Mouse (Mus musculus): ENCODE measurements around the gene Lig3. TPM values are rescaled to one million over a fixed set of nuclear protein-coding genes. Genes with fewer than 3 reads are reported as not detected.
A peak's percentile ranks its signal among the peaks of the same experiment; 100 is the strongest.

Lig3 gene
- polyA plus RNA-seq, 1 experiment from 2014 or later: 43.2 TPM

- peaks cover 40% of the 10 kb centered on the region for H3K4me1 ChIP-seq (replicated peaks)
- no peak for DNase-seq (ENCODE audit: low spot score)
- H3K9me3 ChIP-seq: no peaks in the 10 kb centered on the region
- H3K36me3 ChIP-seq: no peaks in the 10 kb centered on the region
- no peak overlapping the region for H3K4me3 ChIP-seq
- 80% methylated on average over 11 of the region's 11 CpGs for WGBS
- H3K27ac ChIP-seq: no peak overlapping the region
- H3K27me3 ChIP-seq (ENCODE audit: insufficient read depth, poor library complexity, severe bottlenecking): no peaks in the 10 kb centered on the region
These were observed 54.9 kb downstream of the Lig3 start for GRCm38 (mm10) chr11:82835616-82836432.

GRCm38 (mm10) chr11:82837192-82837591 lies 56.3 kb downstream of the Lig3 start:
- H3K4me3 ChIP-seq: no peak overlapping the region
- peaks cover 30% of the 10 kb centered on the region for H3K4me1 ChIP-seq (replicated peaks)
- no peak overlapping the region for H3K27ac ChIP-seq
- no peaks in the 10 kb centered on the region for H3K9me3 ChIP-seq
- H3K27me3 ChIP-seq (ENCODE audit: insufficient read depth, poor library complexity, severe bottlenecking): no peaks in the 10 kb centered on the region
- WGBS: 61% methylated on average over 7 of the region's 7 CpGs
- no peaks in the 10 kb centered on the region for H3K36me3 ChIP-seq
- DNase-seq (ENCODE audit: low spot score): no peak

- H3K4me3 ChIP-seq: 0 out of 2 replicates have a peak overlapping the region, but pooled peaks have one; percentile 12
- no peak for DNase-seq (ENCODE audit: low spot score)
These were observed 56.9 kb downstream of the Lig3 start for GRCm38 (mm10) chr11:82837848-82838247.

GRCm38 (mm10) chr11:82838511-82838910 lies 57.6 kb downstream of the Lig3 start:
- no peak for DNase-seq (ENCODE audit: low spot score)
- H3K27me3 ChIP-seq (ENCODE audit: insufficient read depth, poor library complexity, severe bottlenecking): no peaks in the 10 kb centered on the region
- H3K36me3 ChIP-seq: no peaks in the 10 kb centered on the region
- no peaks in the 10 kb centered on the region for H3K9me3 ChIP-seq
- peaks cover 30% of the 10 kb centered on the region for H3K4me1 ChIP-seq (replicated peaks)
- no peak overlapping the region for H3K4me3 ChIP-seq
- WGBS: 53% methylated on average over 5 of the region's 5 CpGs
- H3K27ac ChIP-seq: peak overlapping the region; percentile 56; the same call in 1 of the 2 replicates

More at GRCm38 (mm10) chr11:82837848-82838247, 56.9 kb downstream of the Lig3 start:
- no peaks in the 10 kb centered on the region for H3K9me3 ChIP-seq
- H3K4me1 ChIP-seq (replicated peaks): peaks cover 30% of the 10 kb centered on the region
- H3K36me3 ChIP-seq: no peaks in the 10 kb centered on the region
- peak overlapping the region; percentile 56; the same call in 1 of the 2 replicates for H3K27ac ChIP-seq
- whole genome bisulfite sequencing: 24% methylated on average over 7 of the region's 7 CpGs
- no peaks in the 10 kb centered on the region for H3K27me3 ChIP-seq (ENCODE audit: insufficient read depth, poor library complexity, severe bottlenecking)

GRCm38 (mm10) chr11:82844771-82845414 lies 64.0 kb downstream of the Lig3 start:
- H3K4me3 ChIP-seq: peak overlapping the region; percentile 31; the same call in 1 of the 2 replicates
- WGBS: 66% methylated on average over 11 of the region's 11 CpGs
- no peaks in the 10 kb centered on the region for H3K36me3 ChIP-seq
- H3K4me1 ChIP-seq (replicated peaks): peaks cover 36% of the 10 kb centered on the region
- DNase-seq (ENCODE audit: low spot score): no peak
- no peaks in the 10 kb centered on the region for H3K9me3 ChIP-seq
- peak overlapping the region; percentile 80 for H3K27ac ChIP-seq
- H3K27me3 ChIP-seq (ENCODE audit: insufficient read depth, poor library complexity, severe bottlenecking): peaks cover 8% of the 10 kb centered on the region; the same call in 1 of the 2 replicates

GRCm38 (mm10) chr11:82845415-82846078 lies 64.6 kb downstream of the Lig3 start:
- DNase-seq (ENCODE audit: low spot score): peak; percentile 57
- H3K9me3 ChIP-seq: no peaks in the 10 kb centered on the region
- peak overlapping the region; percentile 80 for H3K27ac ChIP-seq
- WGBS: 29% methylated on average over 16 of the region's 16 CpGs
- H3K4me1 ChIP-seq (replicated peaks): peaks cover 42% of the 10 kb centered on the region
- H3K36me3 ChIP-seq: no peaks in the 10 kb centered on the region
- peaks cover 8% of the 10 kb centered on the region; the same call in 1 of the 2 replicates for H3K27me3 ChIP-seq (ENCODE audit: insufficient read depth, poor library complexity, severe bottlenecking)
- H3K4me3 ChIP-seq: peak overlapping the region; percentile 31; the same call in 1 of the 2 replicates

- Histone ChIP-seq H3K36me3 (no peaks in the 10 kb centered on the region), H3K4me3 (peak overlapping the region; percentile 31; the same call in 1 of the 2 replicates), H3K4me1 (replicated peaks) (peaks cover 43% of the 10 kb centered on the region), H3K27me3 (ENCODE audit: insufficient read depth, poor library complexity, severe bottlenecking) (peaks cover 8% of the 10 kb centered on the region; the same call in 1 of the 2 replicates), H3K9me3 (no peaks in the 10 kb centered on the region), H3K27ac (peak overlapping the region; percentile 80)
- no peak for DNase-seq (ENCODE audit: low spot score)
- WGBS: 23% methylated on average over 4 of the region's 4 CpGs
These were observed 65.2 kb downstream of the Lig3 start for GRCm38 (mm10) chr11:82846079-82846436.

- H3K4me1 ChIP-seq (replicated peaks): peaks cover 46% of the 10 kb centered on the region
- no peaks in the 10 kb centered on the region for H3K36me3 ChIP-seq
- H3K9me3 ChIP-seq: no peaks in the 10 kb centered on the region
- WGBS: 71% methylated on average over 3 of the region's 3 CpGs
- H3K4me3 ChIP-seq: no peak overlapping the region
- H3K27me3 ChIP-seq (ENCODE audit: insufficient read depth, poor library complexity, severe bottlenecking): peaks cover 8% of the 10 kb centered on the region; the same call in 1 of the 2 replicates
- no peak for DNase-seq (ENCODE audit: low spot score)
- H3K27ac ChIP-seq: no peak overlapping the region; the same call in 1 of the 2 replicates
These were observed 66.0 kb downstream of the Lig3 start for GRCm38 (mm10) chr11:82846938-82847337.

GRCm38 (mm10) chr11:82847571-82848000 lies 66.7 kb downstream of the Lig3 start:
- Histone ChIP-seq H3K27me3 (ENCODE audit: insufficient read depth, poor library complexity, severe bottlenecking) (peaks cover 8% of the 10 kb centered on the region; the same call in 1 of the 2 replicates), H3K4me3 (no peak overlapping the region), H3K4me1 (replicated peaks) (peaks cover 46% of the 10 kb centered on the region), H3K36me3 (no peaks in the 10 kb centered on the region), H3K27ac (no peak overlapping the region), H3K9me3 (no peaks in the 10 kb centered on the region)
- DNase-seq (ENCODE audit: low spot score): no peak
- 38% methylated on average over 6 of the region's 6 CpGs for WGBS

- H3K4me1 ChIP-seq (replicated peaks): peaks cover 42% of the 10 kb centered on the region
- no peak overlapping the region for H3K4me3 ChIP-seq
- DNase-seq (ENCODE audit: low spot score): no peak
- H3K36me3 ChIP-seq: no peaks in the 10 kb centered on the region
- H3K27ac ChIP-seq: peak overlapping the region; percentile 2
- no peaks in the 10 kb centered on the region for H3K9me3 ChIP-seq
- 72% methylated on average over 5 of the region's 5 CpGs for WGBS
- peaks cover 4% of the 10 kb centered on the region; the same call in 1 of the 2 replicates for H3K27me3 ChIP-seq (ENCODE audit: insufficient read depth, poor library complexity, severe bottlenecking)
These were observed 69.4 kb downstream of the Lig3 start for GRCm38 (mm10) chr11:82850259-82850658.

- Histone ChIP-seq H3K27ac (no peak overlapping the region), H3K4me1 (replicated peaks) (peaks cover 34% of the 10 kb centered on the region), H3K36me3 (no peaks in the 10 kb centered on the region), H3K4me3 (no peak overlapping the region), H3K27me3 (ENCODE audit: insufficient read depth, poor library complexity, severe bottlenecking) (no peaks in the 10 kb centered on the region), H3K9me3 (no peaks in the 10 kb centered on the region)
- no peak for DNase-seq (ENCODE audit: low spot score)
- 88% methylated on average over 11 of the region's 11 CpGs for WGBS
These were observed 71.2 kb downstream of the Lig3 start for GRCm38 (mm10) chr11:82852115-82852514.

GRCm38 (mm10) chr11:82852540-82852939 lies 71.6 kb downstream of the Lig3 start:
- H3K4me1 ChIP-seq (replicated peaks): peaks cover 30% of the 10 kb centered on the region
- WGBS: 85% methylated on average over 10 of the region's 10 CpGs
- no peaks in the 10 kb centered on the region for H3K27me3 ChIP-seq (ENCODE audit: insufficient read depth, poor library complexity, severe bottlenecking)
- DNase-seq (ENCODE audit: low spot score): no peak
- H3K36me3 ChIP-seq: no peaks in the 10 kb centered on the region
- H3K27ac ChIP-seq: no peak overlapping the region
- no peaks in the 10 kb centered on the region for H3K9me3 ChIP-seq
- H3K4me3 ChIP-seq: no peak overlapping the region
